Mouse (Mus musculus) lung, adult 2 months (tissue): ENCODE measurements around the gene Smyd3.

ENCODE experiments used
- CTCF ChIP-seq: fragments of 200-500 bp; IDR thresholded peaks from 2 replicates; pipeline ENCODE4 v1.5.1; 2011; ENCODE audit warnings: mild to moderate bottlenecking, low read length, control low read depth; ENCODE audit not compliant: insufficient read depth
- POLR2A ChIP-seq: fragments of 200-500 bp; IDR thresholded peaks from 2 replicates; pipeline ENCODE4 v1.6.1; 2011; ENCODE audit warnings: low read depth, mild to moderate bottlenecking, control low read depth, low read length, borderline replicate concordance; ENCODE audit errors: extremely low read depth

DNA sequence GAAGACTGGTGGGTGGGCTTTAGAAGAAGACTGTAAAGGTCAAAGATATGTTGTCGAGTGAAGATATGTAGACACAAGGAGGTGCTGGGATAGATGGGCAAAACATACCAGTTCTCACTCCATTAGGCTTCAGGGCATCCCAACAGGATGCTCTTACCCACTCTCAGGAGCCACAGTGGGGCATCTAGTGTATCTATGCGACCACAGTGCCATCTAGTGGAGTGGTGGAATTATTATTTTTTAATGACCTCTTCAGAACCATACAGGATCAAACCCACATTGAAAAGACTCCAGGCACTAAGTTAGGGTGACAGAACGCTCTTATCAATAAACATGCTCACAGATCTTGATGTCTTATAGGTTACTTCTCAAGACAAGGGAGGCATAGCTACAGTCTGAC is 375.7 kb downstream of the Smyd3 start:
- TF ChIP-seq CTCF (peak; percentile 44), POLR2A (no peak)
